Mouse (Mus musculus): ENCODE data around the gene Mfap5. TPM values are rescaled to one million over a fixed set of nuclear protein-coding genes. Genes with fewer than 3 reads are reported as not detected.

The Mfap5 gene
- polyA plus RNA-seq, 1 experiment from 2014 or later, result 47.0 TPM

DNA sequence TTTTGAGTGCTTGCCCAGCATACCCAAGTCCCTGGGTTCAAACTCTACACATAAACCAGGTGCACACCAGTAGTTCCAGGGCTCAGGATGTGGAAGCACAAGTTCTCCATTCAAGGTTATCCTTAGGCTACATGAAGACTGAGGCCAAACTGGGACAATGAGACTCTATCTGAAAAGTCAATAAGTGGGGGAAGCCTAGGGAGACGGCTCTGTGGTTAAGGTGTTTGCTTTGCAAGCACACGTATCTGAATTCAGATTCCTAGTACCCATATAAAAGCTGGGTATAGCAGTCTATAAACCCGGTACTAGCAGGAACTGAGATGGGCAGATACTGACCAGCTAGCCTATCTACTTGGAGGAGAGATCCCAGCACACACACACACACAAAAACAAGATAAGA is 27.6 kb upstream of the Mfap5 start:
- H3K27ac ChIP-seq, result no peak overlapping the region
- no peak overlapping the region for H3K4me3 ChIP-seq (replicated peaks; ENCODE audit: low read depth, low read length)
- no peak overlapping the region for H3K4me2 ChIP-seq (ENCODE audit: low read length)
- no peaks in the 10 kb centered on the region for H3K27me3 ChIP-seq (ENCODE audit: insufficient read depth, low read length)
- no peak for DNase-seq (ENCODE audit: low spot score)
- H3K4me1 ChIP-seq (replicated peaks; ENCODE audit: insufficient read depth, low read length), result no peaks in the 10 kb centered on the region
- no peaks in the 10 kb centered on the region for H3K36me3 ChIP-seq (ENCODE audit: insufficient read depth, low read length)
- H3K9ac ChIP-seq (ENCODE audit: low read depth, low read length), result no peak overlapping the region
- no peak for ATAC-seq (replicated peaks; ENCODE audit: low FRiP score, low read depth)
- no peak for TF ChIP-seq CTCF (IDR thresholded peaks at IDR 0.05; ENCODE audit: low read depth)
- WGBS, result 74% methylated on average over 3 of the region's 3 CpGs
- no peaks in the 10 kb centered on the region for H3K9me3 ChIP-seq (replicated peaks; ENCODE audit: low read length)

DNA sequence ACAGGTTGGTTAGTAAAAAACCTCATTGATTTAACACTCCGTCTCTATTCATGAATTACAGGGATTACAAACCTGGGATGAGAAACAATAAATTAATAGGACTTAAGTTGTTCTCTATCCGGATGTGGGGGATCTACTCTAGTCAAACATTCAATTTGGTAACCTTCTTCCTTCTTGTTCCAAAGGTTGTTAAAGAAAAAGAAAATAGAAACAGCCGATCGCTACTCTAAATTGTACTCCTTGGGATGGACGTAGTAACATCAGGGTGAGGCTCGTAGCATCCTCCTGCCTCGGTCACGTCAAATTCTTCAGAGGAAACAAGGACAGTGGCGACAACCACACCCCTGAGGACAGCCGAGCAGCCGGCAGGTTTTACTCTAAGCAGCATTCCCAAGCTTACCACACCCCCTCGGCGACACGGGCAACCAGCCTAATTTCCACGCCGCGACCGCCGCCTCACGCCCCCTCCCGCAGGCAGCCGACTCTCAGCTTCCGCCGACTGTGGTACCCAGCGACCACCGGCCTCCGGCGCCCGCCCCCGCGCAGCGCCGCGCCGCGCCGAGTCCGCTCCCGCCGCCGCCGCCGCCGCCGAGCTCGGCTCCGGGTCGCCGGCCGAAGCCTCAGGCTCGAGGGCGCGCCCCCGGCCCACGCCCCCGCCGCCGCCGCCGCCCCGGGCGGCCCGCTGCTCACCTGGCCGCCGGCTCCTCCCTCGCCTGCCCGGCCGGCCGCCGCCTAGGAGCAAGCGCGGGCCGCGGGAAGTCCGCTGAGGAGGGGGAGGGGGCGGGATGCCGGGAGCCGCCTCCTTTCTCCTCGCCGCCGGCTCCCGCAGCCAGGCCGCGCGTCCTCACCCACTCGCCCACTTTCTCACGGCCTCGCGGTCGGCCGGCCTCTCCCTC is 20.0 kb upstream of the Mfap5 start:
- no peaks in the 10 kb centered on the region for H3K27me3 ChIP-seq (ENCODE audit: insufficient read depth, low read length)
- no peaks in the 10 kb centered on the region for H3K9me3 ChIP-seq (replicated peaks; ENCODE audit: low read length)
- H3K4me3 ChIP-seq (replicated peaks; ENCODE audit: low read depth, low read length), result peak overlapping the region; percentile 74
- no peak for TF ChIP-seq CTCF (IDR thresholded peaks at IDR 0.05; ENCODE audit: low read depth)
- DNase-seq (ENCODE audit: low spot score), result no peak
- no peaks in the 10 kb centered on the region for H3K4me1 ChIP-seq (replicated peaks; ENCODE audit: insufficient read depth, low read length)
- H3K9ac ChIP-seq (ENCODE audit: low read depth, low read length), result peak overlapping the region; percentile 76
- H3K36me3 ChIP-seq (ENCODE audit: insufficient read depth, low read length), result no peaks in the 10 kb centered on the region
- WGBS, result 4% methylated on average over 45 of the region's 91 CpGs
- peak; percentile 77 for ATAC-seq (replicated peaks; ENCODE audit: low FRiP score, low read depth)
- H3K4me2 ChIP-seq (ENCODE audit: low read length), result peak overlapping the region; percentile 88
- H3K27ac ChIP-seq, result no peak overlapping the region

DNA sequence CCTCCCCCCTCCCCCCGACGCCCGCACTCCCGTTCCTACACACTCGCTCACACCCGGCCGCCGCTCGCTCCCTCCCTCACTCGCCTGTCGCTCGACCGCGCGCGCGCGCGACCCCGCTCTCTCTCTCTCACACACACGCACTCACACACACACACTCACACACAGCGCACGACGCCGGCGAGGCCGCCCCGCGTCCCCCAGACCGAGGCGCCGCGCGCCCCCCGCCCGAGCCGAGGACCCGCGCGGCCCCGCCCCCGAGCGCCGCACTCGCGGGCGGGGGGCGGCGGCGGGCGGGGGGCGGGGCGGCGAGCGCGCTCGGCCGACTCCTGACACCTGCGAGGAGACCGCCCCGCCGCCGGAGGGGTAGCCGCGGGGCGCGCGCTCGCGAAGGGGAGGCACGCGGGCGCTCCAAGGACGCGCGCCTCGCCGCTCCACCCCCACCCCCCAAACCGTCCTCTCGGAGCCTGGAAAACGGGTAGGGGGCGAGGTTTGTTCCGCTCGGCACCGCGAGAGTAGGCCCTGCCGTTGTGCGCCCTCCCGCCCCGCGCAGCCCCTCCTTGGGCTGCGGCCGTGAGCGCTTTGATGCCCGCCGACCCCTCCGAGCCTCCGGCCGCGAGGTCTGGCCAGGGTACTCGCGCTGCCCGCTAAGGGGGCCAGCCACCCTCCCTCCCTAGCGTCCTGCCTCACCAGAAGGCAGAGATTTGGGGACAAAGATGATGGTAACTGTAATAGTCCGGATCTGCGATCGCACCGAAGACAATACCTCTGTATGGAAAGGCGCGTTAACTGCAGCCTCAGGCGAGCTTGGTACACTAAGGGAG is 19.1 kb upstream of the Mfap5 start:
- Histone ChIP-seq H3K4me3 (replicated peaks; ENCODE audit: low read depth, low read length) (peak overlapping the region; percentile 74), H3K9ac (ENCODE audit: low read depth, low read length) (peak overlapping the region; percentile 76), H3K36me3 (ENCODE audit: insufficient read depth, low read length) (no peaks in the 10 kb centered on the region), H3K9me3 (replicated peaks; ENCODE audit: low read length) (no peaks in the 10 kb centered on the region), H3K4me2 (ENCODE audit: low read length) (peak overlapping the region; percentile 88), H3K4me1 (replicated peaks; ENCODE audit: insufficient read depth, low read length) (no peaks in the 10 kb centered on the region), H3K27ac (no peak overlapping the region; the same call in 1 of the 2 replicates), H3K27me3 (ENCODE audit: insufficient read depth, low read length) (no peaks in the 10 kb centered on the region)
- ATAC-seq (replicated peaks; ENCODE audit: low FRiP score, low read depth) (peak; percentile 83), DNase-seq (ENCODE audit: low spot score) (peak; percentile 52)
- 1% methylated on average over 57 of the region's 111 CpGs for WGBS
- no peak for TF ChIP-seq CTCF (IDR thresholded peaks at IDR 0.05; ENCODE audit: low read depth)

DNA sequence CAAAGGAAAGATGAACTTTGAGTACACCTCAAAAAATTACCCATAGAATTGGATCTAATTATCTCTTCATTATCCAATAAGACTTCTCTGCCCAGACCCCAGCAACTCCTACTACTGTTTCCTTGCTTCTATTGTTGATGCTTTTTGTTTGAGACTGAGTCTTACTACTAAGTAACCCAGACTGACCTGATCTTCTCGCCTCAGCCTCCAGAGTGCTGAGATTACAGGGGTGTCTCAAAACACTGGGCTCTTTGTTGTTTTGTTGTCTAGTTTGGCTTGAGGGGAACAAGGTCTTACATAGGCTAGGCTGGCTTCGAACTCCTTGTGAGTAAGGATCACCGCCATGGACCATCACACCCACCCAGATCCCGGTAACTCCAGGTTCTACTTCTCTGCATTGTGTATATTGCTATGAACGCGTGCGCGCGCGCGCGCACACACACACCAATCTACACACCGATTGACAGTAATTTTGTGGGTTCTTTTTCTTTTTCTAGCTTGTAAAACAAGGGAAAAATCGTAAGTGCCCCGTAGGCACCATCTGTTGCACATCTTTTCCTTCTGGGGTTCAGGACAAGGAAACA is 14.6 kb upstream of the Mfap5 start:
- Histone ChIP-seq H3K9me3 (replicated peaks; ENCODE audit: low read length) (no peaks in the 10 kb centered on the region), H3K27me3 (ENCODE audit: insufficient read depth, low read length) (no peaks in the 10 kb centered on the region), H3K4me3 (replicated peaks; ENCODE audit: low read depth, low read length) (peak overlapping the region; percentile 33), H3K4me2 (ENCODE audit: low read length) (peak overlapping the region; percentile 55), H3K27ac (peak overlapping the region; percentile 55; the same call in 1 of the 2 replicates), H3K36me3 (ENCODE audit: insufficient read depth, low read length) (no peaks in the 10 kb centered on the region), H3K9ac (ENCODE audit: low read depth, low read length) (peak overlapping the region; percentile 38), H3K4me1 (replicated peaks; ENCODE audit: insufficient read depth, low read length) (0 out of 2 replicates have a peak, but pooled peaks cover 11% of the 10 kb centered on the region)
- no peak for TF ChIP-seq CTCF (IDR thresholded peaks at IDR 0.05; ENCODE audit: low read depth)
- ATAC-seq (replicated peaks; ENCODE audit: low FRiP score, low read depth), result no peak
- 28% methylated on average over 15 of the region's 15 CpGs for WGBS
- no peak for DNase-seq (ENCODE audit: low spot score)

DNA sequence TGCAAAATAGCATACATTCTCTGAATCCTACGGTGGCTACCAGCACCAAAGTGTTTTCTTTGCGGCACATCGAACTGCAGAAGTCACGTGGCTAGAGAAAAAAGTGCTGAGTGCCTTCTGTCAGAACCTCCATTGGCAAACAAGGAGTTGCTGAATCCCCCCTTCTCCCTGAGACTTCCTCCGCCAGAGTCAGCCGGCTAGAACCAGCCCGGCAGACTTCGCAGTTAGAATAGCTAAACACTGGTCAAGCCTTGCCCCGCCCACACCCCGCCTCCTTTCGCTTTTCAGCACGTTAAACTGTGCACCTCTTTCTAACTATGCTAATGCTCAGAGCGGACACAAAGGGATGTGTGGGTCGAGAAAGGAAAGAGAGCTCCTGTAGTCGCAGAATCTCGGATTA is 14.1 kb upstream of the Mfap5 start:
- ATAC-seq (replicated peaks; ENCODE audit: low FRiP score, low read depth) (peak; percentile 95), DNase-seq (ENCODE audit: low spot score) (peak; percentile 95)
- Histone ChIP-seq H3K36me3 (ENCODE audit: insufficient read depth, low read length) (no peaks in the 10 kb centered on the region), H3K9me3 (replicated peaks; ENCODE audit: low read length) (no peaks in the 10 kb centered on the region), H3K27ac (peak overlapping the region; percentile 55; the same call in 1 of the 2 replicates), H3K4me1 (replicated peaks; ENCODE audit: insufficient read depth, low read length) (0 out of 2 replicates have a peak, but pooled peaks cover 12% of the 10 kb centered on the region), H3K4me3 (replicated peaks; ENCODE audit: low read depth, low read length) (peak overlapping the region; percentile 33), H3K27me3 (ENCODE audit: insufficient read depth, low read length) (no peaks in the 10 kb centered on the region), H3K4me2 (ENCODE audit: low read length) (peak overlapping the region; percentile 55), H3K9ac (ENCODE audit: low read depth, low read length) (peak overlapping the region; percentile 38)
- TF ChIP-seq CTCF (IDR thresholded peaks at IDR 0.05; ENCODE audit: low read depth), result no peak
- WGBS, result 0% methylated on average over 16 of the region's 16 CpGs

- no peak for TF ChIP-seq CTCF (IDR thresholded peaks at IDR 0.05; ENCODE audit: low read depth)
- Histone ChIP-seq H3K9ac (ENCODE audit: low read depth, low read length) (no peak overlapping the region), H3K9me3 (replicated peaks; ENCODE audit: low read length) (no peaks in the 10 kb centered on the region), H3K36me3 (ENCODE audit: insufficient read depth, low read length) (no peaks in the 10 kb centered on the region), H3K4me3 (replicated peaks; ENCODE audit: low read depth, low read length) (no peak overlapping the region), H3K27me3 (ENCODE audit: insufficient read depth, low read length) (no peaks in the 10 kb centered on the region), H3K4me1 (replicated peaks; ENCODE audit: insufficient read depth, low read length) (0 out of 2 replicates have a peak, but pooled peaks cover 12% of the 10 kb centered on the region), H3K4me2 (ENCODE audit: low read length) (peak overlapping the region; percentile 55; the same call in 1 of the 2 replicates), H3K27ac (no peak overlapping the region)
- no peak for DNase-seq (ENCODE audit: low spot score)
- ATAC-seq (replicated peaks; ENCODE audit: low FRiP score, low read depth), result no peak
- 32% methylated on average over 6 of the region's 6 CpGs for WGBS
Measured at GRCm38 (mm10) chr6:122492479-122492878, 13.2 kb upstream of the Mfap5 start.
